Mouse (Mus musculus) spleen, adult 2 months (tissue): ENCODE measurements around the gene Kansl2.

Source experiments
- CTCF ChIP-seq: fragments of 200-500 bp; IDR thresholded peaks from 2 replicates; pipeline ENCODE4 v1.5.1; 2011; ENCODE audit warnings: mild to moderate bottlenecking, inconsistent platforms; ENCODE audit not compliant: insufficient read depth, insufficient read length, insufficient replicate concordance; ENCODE audit errors: extremely low read depth
- POLR2A ChIP-seq: fragments of 200-500 bp; IDR thresholded peaks from 2 replicates; pipeline ENCODE4 v1.6.1; 2011; ENCODE audit warnings: low read depth, low read length, inconsistent platforms

- TF ChIP-seq POLR2A (no peak), CTCF (peak; percentile 93)
Observed at GRCm38 (mm10) chr15:98510438-98511385, 23.4 kb downstream of the Kansl2 start.
